Mouse (Mus musculus): Measurements from ENCODE around the gene Akap2. TPM values are rescaled to one million over a fixed set of nuclear protein-coding genes. Genes with fewer than 3 reads are reported as not detected.

Gene Akap2
- total and polyA plus RNA-seq, 3 experiments: 0.05 TPM; not detected in 2

DNA sequence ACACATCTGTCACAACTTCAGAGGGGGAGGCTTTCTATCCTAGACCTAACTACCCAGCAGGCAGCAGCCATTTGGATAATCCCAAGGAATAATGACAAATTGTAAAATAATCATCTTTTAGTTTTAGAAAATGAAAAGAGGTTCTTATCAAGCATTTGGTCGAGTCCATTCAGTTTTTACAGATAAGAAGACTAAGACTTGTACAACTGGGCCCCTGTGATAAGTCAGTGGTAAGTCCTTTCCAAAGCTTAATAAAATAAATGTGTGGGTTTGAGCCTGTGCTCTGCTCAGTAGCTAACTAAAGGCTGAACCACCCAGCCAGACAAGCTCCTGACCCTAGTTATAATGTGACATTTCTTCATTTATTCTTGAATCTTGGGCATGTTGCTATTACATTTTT, 81.8 kb downstream of the Akap2 start:
- Histone ChIP-seq H3K36me3 (replicated peaks) (no peaks in the 10 kb centered on the region), H3K9me3 (replicated peaks) (peaks cover 43% of the 10 kb centered on the region), H3K4me3 (ENCODE audit: low read depth, low read length) (no peak overlapping the region), H3K27me3 (ENCODE audit: insufficient read depth, low read length) (no peaks in the 10 kb centered on the region), H3K4me1 (ENCODE audit: insufficient read depth, low read depth, low read length) (no peaks in the 10 kb centered on the region)
- TF ChIP-seq POLR2AphosphoS5 (IDR thresholded peaks at IDR 0.05; ENCODE audit: insufficient replicate concordance, low read depth, low read length): no peak
- TF ChIP-seq TAL1 (conservative IDR thresholded peaks at IDR 0.05; ENCODE audit: low read depth, low read length): no peak
- no peak for ATAC-seq (ENCODE audit: extremely low read depth, insufficient number of reproducible peaks, low FRiP score, poor library complexity, severe bottlenecking)
- DNase-seq (ENCODE audit: low spot score): no peak

DNA sequence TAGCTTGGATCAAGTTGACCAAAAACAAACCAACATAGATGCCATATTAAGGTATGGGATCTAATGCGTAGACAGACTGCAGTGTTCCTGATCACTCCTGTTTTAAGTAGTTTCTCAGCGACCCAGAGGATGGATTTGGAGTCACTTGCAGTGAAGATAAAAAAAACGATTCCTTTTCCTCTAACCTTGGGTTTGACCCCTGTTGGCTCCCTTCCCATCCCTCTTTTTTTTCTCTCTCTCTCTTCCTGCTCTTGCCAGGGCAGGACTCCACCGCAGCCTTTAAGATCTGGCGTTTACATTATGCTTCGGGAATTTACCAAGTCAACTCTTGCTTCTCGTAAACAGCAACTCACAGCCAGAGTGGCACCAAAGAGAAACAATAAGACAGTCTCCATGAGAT, 83.8 kb downstream of the Akap2 start:
- no peaks in the 10 kb centered on the region for H3K4me1 ChIP-seq (ENCODE audit: insufficient read depth, low read depth, low read length)
- H3K36me3 ChIP-seq (replicated peaks): no peaks in the 10 kb centered on the region
- peaks cover 45% of the 10 kb centered on the region for H3K9me3 ChIP-seq (replicated peaks)
- H3K4me3 ChIP-seq (ENCODE audit: low read depth, low read length): no peak overlapping the region
- DNase-seq (ENCODE audit: low spot score): no peak
- no peaks in the 10 kb centered on the region for H3K27me3 ChIP-seq (ENCODE audit: insufficient read depth, low read length)
- no peak for ATAC-seq (ENCODE audit: extremely low read depth, insufficient number of reproducible peaks, low FRiP score, poor library complexity, severe bottlenecking)
- TF ChIP-seq TAL1 (conservative IDR thresholded peaks at IDR 0.05; ENCODE audit: low read depth, low read length) (no peak), GATA2 (IDR thresholded peaks at IDR 0.05; ENCODE audit: borderline replicate concordance, low read depth, low read length) (no peak), GATA1 (IDR thresholded peaks at IDR 0.05; ENCODE audit: borderline replicate concordance, low read length) (no peak), CTCF (IDR thresholded peaks at IDR 0.05; ENCODE audit: low read depth, low read length) (no peak), POLR2AphosphoS5 (IDR thresholded peaks at IDR 0.05; ENCODE audit: insufficient replicate concordance, low read depth, low read length) (no peak)

DNA sequence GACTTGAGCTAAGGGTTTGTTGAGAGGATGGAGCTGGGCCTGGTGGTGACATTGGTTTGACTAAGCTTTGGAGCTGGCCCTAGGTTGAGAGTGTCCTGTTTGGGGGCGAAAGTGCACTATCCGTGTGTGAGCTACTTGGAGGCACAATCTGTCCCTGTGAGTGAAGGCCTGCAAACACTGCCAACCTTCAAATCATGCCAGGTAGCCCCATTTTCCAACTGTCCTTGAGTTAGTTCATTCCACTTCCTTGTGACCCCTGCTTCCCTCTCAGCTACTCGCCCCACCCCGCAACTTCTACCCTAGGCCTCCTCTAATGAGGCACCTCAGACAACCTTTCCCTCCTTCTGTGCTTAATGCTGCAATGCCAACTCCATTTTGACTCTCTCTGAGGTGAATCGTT, 84.5 kb downstream of the Akap2 start:
- TF ChIP-seq GATA2 (IDR thresholded peaks at IDR 0.05; ENCODE audit: borderline replicate concordance, low read depth, low read length) (no peak), GATA1 (IDR thresholded peaks at IDR 0.05; ENCODE audit: borderline replicate concordance, low read length) (no peak), POLR2AphosphoS5 (IDR thresholded peaks at IDR 0.05; ENCODE audit: insufficient replicate concordance, low read depth, low read length) (no peak), TAL1 (conservative IDR thresholded peaks at IDR 0.05; ENCODE audit: low read depth, low read length) (no peak), CTCF (IDR thresholded peaks at IDR 0.05; ENCODE audit: low read depth, low read length) (no peak)
- ATAC-seq (ENCODE audit: extremely low read depth, insufficient number of reproducible peaks, low FRiP score, poor library complexity, severe bottlenecking): no peak
- no peaks in the 10 kb centered on the region for H3K36me3 ChIP-seq (replicated peaks)

GRCm38 (mm10) chr4:57802411-57802810, 85.0 kb downstream of the Akap2 start:
- Histone ChIP-seq H3K4me1 (ENCODE audit: insufficient read depth, low read depth, low read length) (no peaks in the 10 kb centered on the region), H3K36me3 (replicated peaks) (no peaks in the 10 kb centered on the region), H3K4me3 (ENCODE audit: low read depth, low read length) (no peak overlapping the region), H3K9me3 (replicated peaks) (peaks cover 38% of the 10 kb centered on the region), H3K27me3 (ENCODE audit: insufficient read depth, low read length) (no peaks in the 10 kb centered on the region)
- ATAC-seq (ENCODE audit: extremely low read depth, insufficient number of reproducible peaks, low FRiP score, poor library complexity, severe bottlenecking): no peak
- TF ChIP-seq POLR2AphosphoS5 (IDR thresholded peaks at IDR 0.05; ENCODE audit: insufficient replicate concordance, low read depth, low read length) (no peak), GATA2 (IDR thresholded peaks at IDR 0.05; ENCODE audit: borderline replicate concordance, low read depth, low read length) (no peak), TAL1 (conservative IDR thresholded peaks at IDR 0.05; ENCODE audit: low read depth, low read length) (no peak), GATA1 (IDR thresholded peaks at IDR 0.05; ENCODE audit: borderline replicate concordance, low read length) (no peak), CTCF (IDR thresholded peaks at IDR 0.05; ENCODE audit: low read depth, low read length) (no peak)
- DNase-seq (ENCODE audit: low spot score): no peak

More for the DNA sequence above, 84.5 kb downstream of the Akap2 start:
- no peak overlapping the region for H3K4me3 ChIP-seq (ENCODE audit: low read depth, low read length)
- H3K9me3 ChIP-seq (replicated peaks): peaks cover 39% of the 10 kb centered on the region
- DNase-seq (ENCODE audit: low spot score): no peak
- H3K4me1 ChIP-seq (ENCODE audit: insufficient read depth, low read depth, low read length): no peaks in the 10 kb centered on the region
- no peaks in the 10 kb centered on the region for H3K27me3 ChIP-seq (ENCODE audit: insufficient read depth, low read length)

GRCm38 (mm10) chr4:57804902-57805301, 87.4 kb downstream of the Akap2 start:
- ATAC-seq (ENCODE audit: extremely low read depth, insufficient number of reproducible peaks, low FRiP score, poor library complexity, severe bottlenecking) (no peak), DNase-seq (ENCODE audit: low spot score) (no peak)
- Histone ChIP-seq H3K4me1 (ENCODE audit: insufficient read depth, low read depth, low read length) (no peaks in the 10 kb centered on the region), H3K9me3 (replicated peaks) (peaks cover 41% of the 10 kb centered on the region), H3K36me3 (replicated peaks) (no peaks in the 10 kb centered on the region), H3K27me3 (ENCODE audit: insufficient read depth, low read length) (no peaks in the 10 kb centered on the region), H3K4me3 (ENCODE audit: low read depth, low read length) (no peak overlapping the region)
- no peak for TF ChIP-seq CTCF (IDR thresholded peaks at IDR 0.05; ENCODE audit: low read depth, low read length)
- TF ChIP-seq GATA1 (IDR thresholded peaks at IDR 0.05; ENCODE audit: borderline replicate concordance, low read length): no peak
- TF ChIP-seq GATA2 (IDR thresholded peaks at IDR 0.05; ENCODE audit: borderline replicate concordance, low read depth, low read length): no peak
- TF ChIP-seq POLR2AphosphoS5 (IDR thresholded peaks at IDR 0.05; ENCODE audit: insufficient replicate concordance, low read depth, low read length): no peak
- TF ChIP-seq TAL1 (conservative IDR thresholded peaks at IDR 0.05; ENCODE audit: low read depth, low read length): no peak

GRCm38 (mm10) chr4:57809449-57809848, 92.0 kb downstream of the Akap2 start:
- no peaks in the 10 kb centered on the region for H3K4me1 ChIP-seq (ENCODE audit: insufficient read depth, low read depth, low read length)
- no peak for TF ChIP-seq CTCF (IDR thresholded peaks at IDR 0.05; ENCODE audit: low read depth, low read length)
- no peak for TF ChIP-seq POLR2AphosphoS5 (IDR thresholded peaks at IDR 0.05; ENCODE audit: insufficient replicate concordance, low read depth, low read length)
- TF ChIP-seq GATA2 (IDR thresholded peaks at IDR 0.05; ENCODE audit: borderline replicate concordance, low read depth, low read length): no peak
- TF ChIP-seq TAL1 (conservative IDR thresholded peaks at IDR 0.05; ENCODE audit: low read depth, low read length): no peak
- no peak for TF ChIP-seq GATA1 (IDR thresholded peaks at IDR 0.05; ENCODE audit: borderline replicate concordance, low read length)
- ATAC-seq (ENCODE audit: extremely low read depth, insufficient number of reproducible peaks, low FRiP score, poor library complexity, severe bottlenecking) (no peak), DNase-seq (ENCODE audit: low spot score) (no peak)
- H3K4me3 ChIP-seq (ENCODE audit: low read depth, low read length): no peak overlapping the region
- H3K9me3 ChIP-seq (replicated peaks): peaks cover 48% of the 10 kb centered on the region
- H3K36me3 ChIP-seq (replicated peaks): no peaks in the 10 kb centered on the region
- no peaks in the 10 kb centered on the region for H3K27me3 ChIP-seq (ENCODE audit: insufficient read depth, low read length)

DNA sequence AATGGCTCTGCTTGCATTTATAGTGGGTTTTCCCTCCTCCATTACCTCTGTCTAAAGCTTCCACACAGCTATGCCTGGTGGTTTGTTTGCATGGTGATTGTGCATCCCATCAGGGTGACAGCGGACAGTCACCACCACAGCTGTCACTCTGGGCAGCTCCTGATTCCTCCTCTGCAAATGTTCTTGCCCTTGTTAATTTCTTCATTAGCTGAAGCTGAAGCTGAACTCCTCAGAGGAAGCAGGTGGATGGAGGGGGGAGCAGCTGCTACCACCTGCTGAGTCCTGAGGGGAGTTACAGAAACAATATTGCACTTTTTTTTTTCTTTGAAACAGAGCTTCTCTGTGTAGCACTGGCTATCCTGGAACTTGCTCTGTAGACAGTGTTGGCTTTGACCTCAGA, 94.6 kb downstream of the Akap2 start:
- DNase-seq (ENCODE audit: low spot score) (no peak), ATAC-seq (ENCODE audit: extremely low read depth, insufficient number of reproducible peaks, low FRiP score, poor library complexity, severe bottlenecking) (no peak)
- TF ChIP-seq CTCF (IDR thresholded peaks at IDR 0.05; ENCODE audit: low read depth, low read length): no peak
- no peak for TF ChIP-seq GATA2 (IDR thresholded peaks at IDR 0.05; ENCODE audit: borderline replicate concordance, low read depth, low read length)
- TF ChIP-seq GATA1 (IDR thresholded peaks at IDR 0.05; ENCODE audit: borderline replicate concordance, low read length): no peak
- no peak for TF ChIP-seq POLR2AphosphoS5 (IDR thresholded peaks at IDR 0.05; ENCODE audit: insufficient replicate concordance, low read depth, low read length)
- no peak for TF ChIP-seq TAL1 (conservative IDR thresholded peaks at IDR 0.05; ENCODE audit: low read depth, low read length)
- Histone ChIP-seq H3K27me3 (ENCODE audit: insufficient read depth, low read length) (no peaks in the 10 kb centered on the region), H3K36me3 (replicated peaks) (no peaks in the 10 kb centered on the region), H3K4me3 (ENCODE audit: low read depth, low read length) (no peak overlapping the region), H3K4me1 (ENCODE audit: insufficient read depth, low read depth, low read length) (no peaks in the 10 kb centered on the region), H3K9me3 (replicated peaks) (peaks cover 48% of the 10 kb centered on the region)
